Mouse (Mus musculus): ENCODE measurements around the gene Ap1ar.

GRCm38 (mm10) chr3:127788919-127789318 lies 48.4 kb downstream of the Ap1ar start:
- TF ChIP-seq CTCF (IDR thresholded peaks at IDR 0.05; ENCODE audit: extremely low read depth, insufficient read depth, insufficient read length, insufficient replicate concordance) (no peak), POLR2A (IDR thresholded peaks at IDR 0.05; ENCODE audit: low read depth, low read length) (no peak)

Data from spleen, adult 2 months (tissue).